Mouse (Mus musculus): ENCODE data around the gene Tubgcp2.

GRCm38 (mm10) chr7:139994676-139995075 is 41.8 kb downstream of the Tubgcp2 start:
- TF ChIP-seq CTCF (IDR thresholded peaks at IDR 0.05 in 2 of 3, conservative IDR thresholded peaks at IDR 0.05 in 1 of 3; ENCODE audit: control insufficient read depth in 1 of 3, insufficient read depth in 1 of 3, low read depth in 2 of 3, low read length in 3 of 3, poor library complexity in 1 of 3, severe bottlenecking in 1 of 3) (peak; percentile 66 to 81 (median 78)), JUND (IDR thresholded peaks at IDR 0.05; ENCODE audit: low read depth, low read length) (no peak), EP300 (IDR thresholded peaks at IDR 0.05; ENCODE audit: low read depth in 1 of 2, low read length in 2 of 2) (no peak), ELF1 (IDR thresholded peaks at IDR 0.05; ENCODE audit: low read depth, low read length) (no peak), ETS1 (IDR thresholded peaks at IDR 0.05; ENCODE audit: low read depth, low read length) (no peak), SIN3A (IDR thresholded peaks at IDR 0.05; ENCODE audit: low read length) (no peak), POLR2A (IDR thresholded peaks at IDR 0.05; ENCODE audit: control insufficient read depth in 1 of 2, insufficient read depth in 1 of 2, low read depth in 1 of 2, low read length in 2 of 2, poor library complexity in 1 of 2) (no peak), MXI1 (IDR thresholded peaks at IDR 0.05; ENCODE audit: low read depth, low read length) (no peak)
